Mouse (Mus musculus): Measurements from ENCODE around the gene Gm11549. TPM values are rescaled to one million over a fixed set of nuclear protein-coding genes. Genes with fewer than 3 reads are reported as not detected.

Gene Gm11549
- total RNA-seq (2012; rRNA removed) = not detected in 2 replicates
- total RNA-seq (2014; rRNA removed) = not detected in 2 replicates
- not detected in 2 replicates for polyA plus RNA-seq (2012; ENCODE audit: insufficient read length, low read depth)

- Histone ChIP-seq H3K36me3 (replicated peaks in 1 of 2; ENCODE audit: control insufficient read depth in 1 of 2, insufficient read depth in 1 of 2, low read length in 1 of 2) (no peaks in the 10 kb centered on the region), H3K4me3 (replicated peaks in 1 of 3; ENCODE audit: low read depth in 2 of 3, low read length in 2 of 3, poor library complexity in 1 of 3) (peak within 1 kb of the TSS in 1 of 3 experiments; percentile 54), H3K27ac (ENCODE audit: insufficient read depth, low read depth) (no peak within 1 kb of the TSS), H3K27me3 (replicated peaks) (no peaks in the 10 kb centered on the region), H3K4me1 (ENCODE audit: control insufficient read depth in 1 of 2, insufficient read depth in 2 of 2) (peaks cover 0 to 3% of the 10 kb centered on the region in 2 experiments; a peak in 3 of 4 replicates), H3K9ac (ENCODE audit: insufficient read depth, low read depth) (peak within 1 kb of the TSS; percentile 12; the same call in 1 of the 2 replicates), H3K4me2 (ENCODE audit: insufficient read depth, low read depth, poor library complexity, severe bottlenecking) (peak within 1 kb of the TSS; percentile 90), H3K9me3 (replicated peaks; ENCODE audit: low read length) (no peaks in the 10 kb centered on the region), H3K79me2 (replicated peaks; ENCODE audit: control insufficient read depth, extremely low read depth, insufficient read depth, poor library complexity, severe bottlenecking) (no peaks in the 10 kb centered on the region)
- TF ChIP-seq IRF4 (IDR thresholded peaks at IDR 0.05; ENCODE audit: low read depth, low read length) (no peak), ZNF384 (IDR thresholded peaks at IDR 0.05; ENCODE audit: low read depth, low read length) (no peak), MYC (IDR thresholded peaks at IDR 0.05; ENCODE audit: low read depth, low read length) (no peak), JUND (conservative IDR thresholded peaks at IDR 0.05; ENCODE audit: low read depth, low read length) (no peak), MXI1 (IDR thresholded peaks at IDR 0.05; ENCODE audit: low read depth, low read length) (no peak), JUN (IDR thresholded peaks at IDR 0.05; ENCODE audit: insufficient read depth, low read depth, low read length) (no peak), CTCF (conservative IDR thresholded peaks at IDR 0.05 in 1 of 2, IDR thresholded peaks at IDR 0.05 in 1 of 2; ENCODE audit: low read depth in 2 of 2, low read length in 2 of 2) (no peak), ZKSCAN1 (IDR thresholded peaks at IDR 0.05; ENCODE audit: borderline replicate concordance, low read depth, low read length) (no peak), SIN3A (IDR thresholded peaks at IDR 0.05; ENCODE audit: low read length) (no peak), CHD2 (IDR thresholded peaks at IDR 0.05; ENCODE audit: low read length) (no peak), E2F4 (IDR thresholded peaks at IDR 0.05; ENCODE audit: insufficient replicate concordance, low read depth, low read length) (no peak)
- no peak for DNase-seq (ENCODE audit: extremely low read depth)
- dilution Hi-C loops (cut with MboI; ENCODE audit: extremely low pct_ligation_motif_present, extremely low pct_unique_long_range_greater_than_20kb, low sequenced_read_pairs) = no loop called here
- in situ Hi-C loops (cut with MboI; ENCODE audit: low pct_ligation_motif_present, low pct_unique_long_range_greater_than_20kb, low sequenced_read_pairs) = no loop called here
Observed at GRCm38 (mm10) chr3:36521073-36522060, at the start of gene Gm11549. Gm11549 (minus strand) TSS chr3:36521813.

GRCm38 (mm10) chr3:36569836-36570235 is 48.2 kb upstream of the Gm11549 start:
- TF ChIP-seq UBTF (IDR thresholded peaks at IDR 0.05; ENCODE audit: low read depth, low read length) = no peak
- no peak for TF ChIP-seq IRF4 (IDR thresholded peaks at IDR 0.05; ENCODE audit: low read depth, low read length)
- TF ChIP-seq ZMIZ1 (IDR thresholded peaks at IDR 0.05; ENCODE audit: low read depth, low read length) = no peak
- no peak for TF ChIP-seq SIN3A (IDR thresholded peaks at IDR 0.05; ENCODE audit: low read length)
- TF ChIP-seq RCOR1 (conservative IDR thresholded peaks at IDR 0.05; ENCODE audit: low read depth, low read length) = no peak
- TF ChIP-seq MAX (IDR thresholded peaks at IDR 0.05; ENCODE audit: low read length) = no peak
- TF ChIP-seq MEF2A (IDR thresholded peaks at IDR 0.05; ENCODE audit: borderline replicate concordance, low read depth, low read length) = no peak
- no peak for TF ChIP-seq E2F4 (IDR thresholded peaks at IDR 0.05; ENCODE audit: insufficient replicate concordance, low read depth, low read length)
- no peak for TF ChIP-seq NELFE (IDR thresholded peaks at IDR 0.05; ENCODE audit: low read depth, low read length)
- TF ChIP-seq EP300 (IDR thresholded peaks at IDR 0.05; ENCODE audit: low read length) = no peak
- TF ChIP-seq POLR2A (IDR thresholded peaks at IDR 0.05; ENCODE audit: low read depth, low read length) = no peak
- TF ChIP-seq MXI1 (IDR thresholded peaks at IDR 0.05; ENCODE audit: low read depth, low read length) = no peak
- TF ChIP-seq PAX5 (IDR thresholded peaks at IDR 0.05; ENCODE audit: low read length) = no peak
- TF ChIP-seq RAD21 (IDR thresholded peaks at IDR 0.05; ENCODE audit: low read depth, low read length) = no peak
- TF ChIP-seq SMC3 (IDR thresholded peaks at IDR 0.05; ENCODE audit: low read depth, low read length) = no peak
- no peak for TF ChIP-seq CHD1 (IDR thresholded peaks at IDR 0.05; ENCODE audit: low read depth, low read length)
- TF ChIP-seq MAZ (IDR thresholded peaks at IDR 0.05; ENCODE audit: low read depth, low read length) = no peak
- dilution Hi-C loops (cut with MboI; ENCODE audit: extremely low pct_ligation_motif_present, extremely low pct_unique_long_range_greater_than_20kb, low sequenced_read_pairs) = no loop called here
- H3K4me2 ChIP-seq (ENCODE audit: insufficient read depth, low read depth, poor library complexity, severe bottlenecking) = peak overlapping the region; percentile 92

More at GRCm38 (mm10) chr3:36569836-36570235, 48.2 kb upstream of the Gm11549 start:
- Histone ChIP-seq H3K4me1 (ENCODE audit: control insufficient read depth in 1 of 2, insufficient read depth in 2 of 2) (peaks cover 5 to 30% of the 10 kb centered on the region in 2 experiments), H3K27me3 (replicated peaks) (no peaks in the 10 kb centered on the region), H3K9me3 (replicated peaks; ENCODE audit: low read length) (no peaks in the 10 kb centered on the region), H3K4me3 (replicated peaks in 1 of 3; ENCODE audit: low read depth in 2 of 3, low read length in 2 of 3, poor library complexity in 1 of 3) (peak overlapping the region; percentile 86 to 99 (median 98)), H3K9ac (ENCODE audit: insufficient read depth, low read depth) (peak overlapping the region; percentile 89), H3K36me3 (replicated peaks in 1 of 2; ENCODE audit: control insufficient read depth in 1 of 2, insufficient read depth in 1 of 2, low read length in 1 of 2) (peaks cover 41 to 52% of the 10 kb centered on the region in 2 experiments), H3K27ac (ENCODE audit: insufficient read depth, low read depth) (no peak overlapping the region), H3K79me2 (replicated peaks; ENCODE audit: control insufficient read depth, extremely low read depth, insufficient read depth, poor library complexity, severe bottlenecking) (peaks cover 35% of the 10 kb centered on the region)
- no peak for DNase-seq (ENCODE audit: extremely low read depth)
- in situ Hi-C loops (cut with MboI; ENCODE audit: low pct_ligation_motif_present, low pct_unique_long_range_greater_than_20kb, low sequenced_read_pairs) = no loop called here

All from CH12.LX (cell line).